Mouse (Mus musculus) lung, postnatal 0 days (tissue): ENCODE data around the gene Atf7ip. TPM values are rescaled to one million over a fixed set of nuclear protein-coding genes. Genes with fewer than 3 reads are reported as not detected.

Source experiments
- ATAC-seq: fragments of 200-750 bp; cut with Nextera tagmentation; 2 replicates; pipeline ENCODE4 v1.8.0; 2017; ENCODE audit warnings: moderate library complexity
- DNase-seq: peaks from one replicate; pipeline ENCODE4 v3.0.0-alpha.2; 2016; ENCODE audit warnings: low spot score
- H3K27ac ChIP-seq: fragments of 300-500 bp; sonication (generic); 2 replicates; pipeline ENCODE4 v1.5.1; 2014; ENCODE audit warnings: antibody characterized with exemption, mild to moderate bottlenecking, low read length, mixed read lengths
- H3K27me3 ChIP-seq: fragments of 300-500 bp; sonication (generic); replicated peaks from 2 replicates; pipeline ENCODE4 v1.6.1; 2014; ENCODE audit warnings: low read length, mixed read lengths; ENCODE audit not compliant: insufficient read depth
- H3K36me3 ChIP-seq: fragments of 300-500 bp; sonication (generic); 2 replicates; pipeline ENCODE4 v1.6.1; 2014; ENCODE audit warnings: low read length, mixed read lengths; ENCODE audit not compliant: insufficient read depth
- H3K4me1 ChIP-seq: fragments of 300-500 bp; sonication (generic); 2 replicates; pipeline ENCODE4 v1.6.1; 2014; ENCODE audit warnings: antibody characterized with exemption, low read depth, low read length, mixed read lengths; ENCODE audit not compliant: insufficient read depth
- H3K4me2 ChIP-seq: fragments of 300-500 bp; sonication (generic); replicated peaks from 2 replicates; pipeline ENCODE4 v1.6.1; 2014; ENCODE audit warnings: low read depth, mild to moderate bottlenecking, low read length, moderate library complexity, mixed read lengths
- H3K4me3 ChIP-seq: fragments of 300-500 bp; sonication (generic); 2 replicates; pipeline ENCODE4 v1.5.1; 2014; ENCODE audit warnings: low read depth, low read length
- H3K9ac ChIP-seq: fragments of 300-500 bp; sonication (generic); replicated peaks from 2 replicates; pipeline ENCODE4 v1.6.1; 2014; ENCODE audit warnings: low read depth, mild to moderate bottlenecking
- H3K9me3 ChIP-seq: fragments of 300-500 bp; sonication (generic); 2 replicates; pipeline ENCODE4 v1.6.1; 2016; ENCODE audit warnings: low read length, mixed read lengths
- CTCF ChIP-seq: IDR thresholded peaks from 2 replicates; pipeline ENCODE4 v1.5.1; 2016; ENCODE audit warnings: antibody characterized with exemption, mild to moderate bottlenecking
- EP300 ChIP-seq: IDR thresholded peaks from 2 replicates; pipeline ENCODE4 v1.6.1; 2016; ENCODE audit warnings: antibody characterized with exemption, mild to moderate bottlenecking, control low read depth
- WGBS: fragments of 180-500 bp; shearing (Covaris S2); extraction: QIAGEN DNeasy Blood & Tissue Kit; methylation state at CpG from one replicate; pipeline ENCODE4 v1.1.7; 2014; 5-methylcytosine and 5-hydroxymethylcytosine counted together
- polyA plus RNA-seq: library from polyadenylated mRNA; unstranded; fragments of >200 nt; fragmentation: Nextera tagmentation; extraction: Ambion mirVana; gene quantifications from 2 replicates; pipeline ENCODE4 v1.2.1, GENCODE M21; 2015

Atf7ip gene
- polyA plus RNA-seq, 1 experiment from 2014 or later: 13.9 TPM

- TF ChIP-seq EP300 (no peak), CTCF (peak; percentile 29; the same call in 1 of the 2 replicates)
- no peak overlapping the region for H3K27ac ChIP-seq
- H3K4me2 ChIP-seq: no peak overlapping the region
- no peak for DNase-seq
- ATAC-seq: no peak
- peaks cover 18% of the 10 kb centered on the region for H3K36me3 ChIP-seq
- H3K9me3 ChIP-seq: no peaks in the 10 kb centered on the region
- H3K27me3 ChIP-seq: no peaks in the 10 kb centered on the region
- no peak overlapping the region for H3K9ac ChIP-seq
- no peak overlapping the region for H3K4me3 ChIP-seq
- no peaks in the 10 kb centered on the region for H3K4me1 ChIP-seq
- WGBS: 93% methylated on average over 3 of the region's 3 CpGs
Observed at GRCm38 (mm10) chr6:136612312-136612711, 106.3 kb downstream of the Atf7ip start.

- Histone ChIP-seq H3K27me3 (no peaks in the 10 kb centered on the region), H3K9me3 (no peaks in the 10 kb centered on the region), H3K4me2 (no peak overlapping the region), H3K4me3 (no peak overlapping the region), H3K36me3 (peaks cover 3% of the 10 kb centered on the region; the same call in 1 of the 2 replicates), H3K4me1 (no peaks in the 10 kb centered on the region), H3K27ac (no peak overlapping the region), H3K9ac (no peak overlapping the region)
- DNase-seq (no peak), ATAC-seq (no peak)
- 95% methylated on average over 3 of the region's 3 CpGs for WGBS
- TF ChIP-seq EP300 (no peak), CTCF (no peak)
Observed at GRCm38 (mm10) chr6:136614156-136614555, 108.2 kb downstream of the Atf7ip start.

GRCm38 (mm10) chr6:136620361-136621139 is 114.6 kb downstream of the Atf7ip start:
- TF ChIP-seq EP300 (no peak), CTCF (peak; percentile 90)
- WGBS: 30% methylated on average over 17 of the region's 17 CpGs
- DNase-seq (peak; percentile 80), ATAC-seq (peak; percentile 73)
- H3K27ac ChIP-seq: no peak overlapping the region
- H3K4me3 ChIP-seq: no peak overlapping the region
- H3K9ac ChIP-seq: no peak overlapping the region
- H3K27me3 ChIP-seq: no peaks in the 10 kb centered on the region
- H3K36me3 ChIP-seq: no peaks in the 10 kb centered on the region
- peak overlapping the region; percentile 40; the same call in 1 of the 2 replicates for H3K4me2 ChIP-seq
- no peaks in the 10 kb centered on the region for H3K9me3 ChIP-seq
- no peaks in the 10 kb centered on the region for H3K4me1 ChIP-seq

- ATAC-seq (no peak), DNase-seq (no peak)
- H3K9me3 ChIP-seq: no peaks in the 10 kb centered on the region
- H3K27me3 ChIP-seq: no peaks in the 10 kb centered on the region
- H3K4me2 ChIP-seq: no peak overlapping the region
- 86% methylated on average over 12 of the region's 12 CpGs for WGBS
- H3K9ac ChIP-seq: no peak overlapping the region
- no peaks in the 10 kb centered on the region for H3K4me1 ChIP-seq
- TF ChIP-seq EP300 (no peak), CTCF (no peak)
- no peak overlapping the region for H3K4me3 ChIP-seq
- no peaks in the 10 kb centered on the region for H3K36me3 ChIP-seq
- no peak overlapping the region for H3K27ac ChIP-seq
Observed at GRCm38 (mm10) chr6:136625421-136625820, 119.5 kb downstream of the Atf7ip start.

- Histone ChIP-seq H3K27me3 (no peaks in the 10 kb centered on the region), H3K9me3 (no peaks in the 10 kb centered on the region), H3K27ac (no peak overlapping the region), H3K4me1 (no peaks in the 10 kb centered on the region), H3K9ac (no peak overlapping the region), H3K36me3 (no peaks in the 10 kb centered on the region), H3K4me3 (no peak overlapping the region), H3K4me2 (no peak overlapping the region)
- 76% methylated on average over 5 of the region's 5 CpGs for WGBS
- ATAC-seq: no peak
- no peak for TF ChIP-seq CTCF
- no peak for TF ChIP-seq EP300
- DNase-seq: no peak
Observed at GRCm38 (mm10) chr6:136629639-136630038, 123.7 kb downstream of the Atf7ip start.

- WGBS: 75% methylated on average over 8 of the region's 8 CpGs
- H3K9ac ChIP-seq: no peak overlapping the region
- ATAC-seq (no peak), DNase-seq (no peak)
- no peaks in the 10 kb centered on the region for H3K4me1 ChIP-seq
- no peak overlapping the region for H3K4me2 ChIP-seq
- H3K4me3 ChIP-seq: no peak overlapping the region
- no peaks in the 10 kb centered on the region for H3K27me3 ChIP-seq
- H3K27ac ChIP-seq: no peak overlapping the region
- no peaks in the 10 kb centered on the region for H3K9me3 ChIP-seq
- TF ChIP-seq EP300 (no peak), CTCF (no peak)
- no peaks in the 10 kb centered on the region for H3K36me3 ChIP-seq
Observed at GRCm38 (mm10) chr6:136631519-136631918, 125.6 kb downstream of the Atf7ip start.
